Mouse (Mus musculus): ENCODE results near the gene Col5a1.

GRCm38 (mm10) chr2:27901525-27902245 is 15.5 kb downstream of the Col5a1 start:
- no peak for TF ChIP-seq CTCF (IDR thresholded peaks at IDR 0.05; ENCODE audit: low read depth)
- no peak for TF ChIP-seq EP300 (IDR thresholded peaks at IDR 0.05; ENCODE audit: low read depth)
